Mouse (Mus musculus) brown adipose tissue, adult 24 weeks (tissue): ENCODE measurements around the gene Dntt. TPM values are rescaled to one million over a fixed set of nuclear protein-coding genes. Genes with fewer than 3 reads are reported as not detected.
A peak's percentile ranks its signal among the peaks of the same experiment; 100 is the strongest.

Experiments
- H3K27ac ChIP-seq: fragments of 200-500 bp; replicated peaks from 2 replicates; pipeline ENCODE4 v1.5.1; 2012; ENCODE audit warnings: low read depth, mild to moderate bottlenecking, low read length
- H3K4me1 ChIP-seq: fragments of 200-500 bp; 2 replicates; pipeline ENCODE4 v1.6.1; 2012; ENCODE audit warnings: low read length, mixed read lengths; ENCODE audit not compliant: control insufficient read depth, insufficient read depth, insufficient read length
- H3K4me3 ChIP-seq: fragments of 200-500 bp; 2 replicates; pipeline ENCODE4 v1.5.1; 2012; ENCODE audit warnings: low read depth, mild to moderate bottlenecking, low read length, moderate library complexity; ENCODE audit not compliant: insufficient read depth
- polyA plus RNA-seq: library from polyadenylated mRNA; stranded (reverse); fragments of >200 nt; gene quantifications from 2 replicates; pipeline ENCODE4 v1.2.4, GENCODE M21; 2012; ENCODE audit not compliant: missing spikeins, insufficient read depth, insufficient read length

The Dntt gene
- polyA plus RNA-seq, result not detected in 2 replicates

DNA sequence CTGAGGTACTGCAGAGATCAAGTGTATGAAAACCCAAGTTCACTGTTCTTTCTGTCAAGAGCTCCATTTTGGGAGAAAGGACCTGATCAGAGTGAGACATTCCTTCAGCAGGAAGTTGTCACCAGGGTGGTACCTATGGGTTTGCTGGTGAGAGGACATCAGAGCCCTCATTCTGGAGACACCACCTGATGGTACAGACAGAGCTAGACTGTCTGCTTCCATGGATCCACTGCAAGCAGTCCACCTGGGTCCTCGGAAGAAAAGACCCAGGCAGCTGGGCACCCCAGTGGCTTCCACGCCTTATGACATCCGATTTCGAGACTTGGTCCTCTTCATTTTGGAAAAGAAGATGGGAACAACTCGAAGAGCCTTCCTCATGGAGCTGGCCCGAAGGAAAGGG lies at the start of gene Dntt:
Gene Dntt (plus strand): TSS at position 57 of the 400 bp plus-strand sequence.
- Histone ChIP-seq H3K4me1 (no peaks in the 10 kb centered on the region), H3K4me3 (no peak within 1 kb of the TSS), H3K27ac (no peak within 1 kb of the TSS)

DNA sequence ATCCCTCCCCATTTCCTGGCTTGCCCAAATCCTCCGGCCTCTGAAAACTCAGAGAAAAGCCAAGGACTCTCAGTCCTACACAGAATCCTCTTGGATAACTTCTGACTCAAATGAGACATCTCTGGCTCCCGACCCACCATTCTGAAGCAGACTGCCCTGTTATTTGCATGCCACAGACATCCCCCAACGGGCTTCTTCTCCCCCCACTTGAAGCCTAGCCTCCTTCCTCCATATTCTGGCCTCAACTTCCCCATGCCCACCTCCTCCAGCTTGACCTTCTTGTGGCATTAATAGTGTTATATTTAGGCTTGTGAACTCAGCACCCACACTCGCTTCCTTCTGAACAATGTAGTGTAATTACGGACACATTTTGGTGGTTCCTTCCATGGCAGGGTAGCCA lies 48.4 kb upstream of the Dntt start:
- Histone ChIP-seq H3K27ac (no peak overlapping the region), H3K4me1 (no peaks in the 10 kb centered on the region), H3K4me3 (no peak overlapping the region)

DNA sequence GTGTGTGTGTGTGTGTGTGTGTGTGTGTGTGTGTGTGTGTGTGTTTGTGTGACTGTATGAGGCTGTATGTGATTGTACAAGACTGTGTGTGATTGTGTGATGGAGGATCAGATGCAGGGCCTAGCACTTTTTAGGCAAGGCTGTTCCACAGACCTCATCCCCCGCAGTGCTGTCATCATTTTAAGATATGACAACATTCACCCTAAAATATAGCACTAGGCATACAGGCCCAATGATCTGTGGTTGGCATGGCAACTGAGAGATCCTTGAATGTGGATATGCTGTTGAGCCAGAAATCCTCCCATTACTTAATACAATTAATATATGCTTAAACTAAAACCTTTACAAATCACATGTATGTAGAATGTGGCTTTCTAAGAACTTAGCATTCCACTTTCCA lies 44.5 kb upstream of the Dntt start:
- no peak overlapping the region for H3K4me3 ChIP-seq
- H3K27ac ChIP-seq, result no peak overlapping the region
- H3K4me1 ChIP-seq, result no peaks in the 10 kb centered on the region

DNA sequence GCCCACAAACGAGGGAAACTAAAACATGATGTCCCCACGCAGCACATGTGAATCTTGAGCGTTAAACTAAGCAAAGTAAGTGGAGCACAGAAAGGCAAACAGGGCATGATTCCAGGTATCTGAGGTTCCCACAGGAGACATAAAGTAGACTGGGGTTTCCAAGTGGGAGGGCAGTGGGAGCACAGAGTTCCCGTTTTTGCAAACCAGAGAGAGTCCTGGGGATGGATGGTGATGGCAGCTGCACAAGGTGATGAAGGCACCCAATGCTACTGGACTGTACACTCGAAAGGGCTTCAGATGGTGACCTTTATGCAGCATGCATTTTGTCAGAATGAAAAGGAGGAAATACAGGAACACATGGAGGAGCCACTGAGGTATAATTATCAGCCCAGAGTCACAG lies 40.2 kb upstream of the Dntt start:
- Histone ChIP-seq H3K4me1 (no peaks in the 10 kb centered on the region), H3K27ac (no peak overlapping the region), H3K4me3 (no peak overlapping the region)

DNA sequence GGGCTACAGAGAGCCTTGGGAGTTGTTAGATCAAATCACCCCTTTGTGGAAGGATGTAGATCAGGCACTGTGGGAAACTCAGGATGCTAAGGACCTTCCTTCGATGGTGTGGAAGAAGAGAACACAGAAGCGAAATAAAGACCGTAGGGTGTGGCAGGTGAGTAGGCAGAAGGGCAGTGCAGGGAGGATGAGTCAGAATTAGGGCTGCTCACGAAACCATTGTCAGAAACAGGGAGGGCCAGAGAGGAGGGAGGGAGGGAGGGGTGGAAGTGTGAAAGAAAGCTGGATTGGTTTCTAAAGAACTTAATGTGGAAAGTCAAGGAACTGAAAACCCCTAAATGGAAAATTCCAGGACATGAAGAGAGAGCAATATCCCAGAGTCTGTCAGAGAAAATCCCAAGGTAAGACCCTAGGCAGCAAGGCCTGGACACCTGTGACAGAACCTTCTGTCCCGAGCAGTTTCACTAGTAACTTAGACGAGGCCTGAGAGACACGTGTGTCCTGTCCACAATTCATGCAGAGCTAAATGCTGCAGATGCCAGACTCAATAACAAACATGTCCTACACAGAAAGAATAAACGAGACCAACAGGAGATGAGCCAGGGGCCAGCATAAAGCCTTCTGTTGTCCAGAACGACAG lies 39.0 kb upstream of the Dntt start:
- Histone ChIP-seq H3K4me1 (no peaks in the 10 kb centered on the region), H3K4me3 (no peak overlapping the region), H3K27ac (no peak overlapping the region)

DNA sequence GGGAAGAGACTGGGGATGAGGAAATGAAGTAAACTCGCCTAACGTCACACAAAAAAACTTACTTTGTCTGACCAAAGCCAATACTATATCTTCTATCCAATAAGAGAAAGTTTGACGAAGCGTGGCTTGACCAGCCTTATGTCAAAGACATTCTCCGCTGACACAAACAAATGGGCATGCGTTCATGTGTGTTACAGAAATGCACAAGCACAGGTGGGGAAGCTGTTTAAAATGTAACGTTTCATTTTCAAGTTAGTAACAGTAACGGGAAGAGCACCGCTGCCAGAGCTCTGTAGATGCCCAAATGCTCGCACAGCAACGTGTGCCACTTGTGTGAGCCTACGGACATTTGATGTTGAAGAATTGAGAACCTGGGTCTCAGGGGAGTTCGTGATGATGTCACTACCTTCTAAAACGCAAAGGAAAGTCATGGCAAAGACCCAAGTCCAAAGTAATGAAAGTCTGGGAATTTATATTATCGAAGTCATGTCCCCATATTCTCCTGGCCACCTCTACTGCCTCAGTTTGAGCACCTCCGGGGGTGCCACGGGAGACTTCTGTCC lies 38.2 kb upstream of the Dntt start:
- H3K4me3 ChIP-seq, result peak overlapping the region; percentile 9; the same call in 1 of the 2 replicates
- H3K4me1 ChIP-seq, result no peaks in the 10 kb centered on the region

DNA sequence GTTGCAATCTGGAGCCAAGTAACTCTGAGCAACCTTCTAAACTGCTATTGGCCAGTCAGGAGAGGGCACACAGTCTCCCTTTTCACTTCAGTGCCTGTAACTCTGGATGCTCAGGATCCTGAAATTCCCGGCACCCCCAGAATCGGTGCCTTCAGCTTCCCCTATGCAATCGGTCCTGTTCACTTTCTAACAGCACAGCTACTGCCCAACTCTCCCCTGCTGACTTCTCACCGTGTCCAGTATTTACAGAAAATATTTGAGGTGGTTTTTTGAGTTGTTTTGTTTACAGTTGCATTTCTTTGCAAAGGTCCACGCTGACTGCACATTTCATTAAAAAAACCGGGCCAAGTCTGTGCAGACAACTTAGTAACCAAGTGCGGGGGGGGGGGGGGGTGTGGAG lies 37.4 kb upstream of the Dntt start:
- Histone ChIP-seq H3K4me1 (no peaks in the 10 kb centered on the region), H3K27ac (no peak overlapping the region), H3K4me3 (no peak overlapping the region)

More for the DNA sequence above, 38.2 kb upstream of the Dntt start:
- H3K27ac ChIP-seq, result no peak overlapping the region

DNA sequence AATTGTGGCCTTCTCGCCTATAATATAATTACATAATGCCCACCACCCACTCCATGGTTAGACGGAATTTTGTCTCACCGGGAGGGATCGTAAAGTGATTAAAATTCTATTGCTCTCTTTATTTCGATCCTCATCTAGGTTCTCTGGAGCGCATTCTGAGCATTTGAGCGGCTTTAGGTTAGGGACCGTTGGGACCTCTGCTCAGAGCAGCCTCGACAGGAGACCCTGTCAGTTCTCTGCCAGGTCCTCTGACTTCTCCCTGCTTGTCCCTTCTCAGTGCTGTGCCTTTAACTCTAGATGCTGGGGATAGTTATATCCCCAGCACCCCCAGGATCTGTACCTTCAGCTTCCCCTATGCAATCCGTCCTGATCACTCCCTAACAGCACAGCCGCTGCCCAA lies 37.0 kb upstream of the Dntt start:
- H3K27ac ChIP-seq, result no peak overlapping the region
- no peaks in the 10 kb centered on the region for H3K4me1 ChIP-seq
- H3K4me3 ChIP-seq, result 0 out of 2 replicates have a peak overlapping the region, but pooled peaks have one; percentile 3

DNA sequence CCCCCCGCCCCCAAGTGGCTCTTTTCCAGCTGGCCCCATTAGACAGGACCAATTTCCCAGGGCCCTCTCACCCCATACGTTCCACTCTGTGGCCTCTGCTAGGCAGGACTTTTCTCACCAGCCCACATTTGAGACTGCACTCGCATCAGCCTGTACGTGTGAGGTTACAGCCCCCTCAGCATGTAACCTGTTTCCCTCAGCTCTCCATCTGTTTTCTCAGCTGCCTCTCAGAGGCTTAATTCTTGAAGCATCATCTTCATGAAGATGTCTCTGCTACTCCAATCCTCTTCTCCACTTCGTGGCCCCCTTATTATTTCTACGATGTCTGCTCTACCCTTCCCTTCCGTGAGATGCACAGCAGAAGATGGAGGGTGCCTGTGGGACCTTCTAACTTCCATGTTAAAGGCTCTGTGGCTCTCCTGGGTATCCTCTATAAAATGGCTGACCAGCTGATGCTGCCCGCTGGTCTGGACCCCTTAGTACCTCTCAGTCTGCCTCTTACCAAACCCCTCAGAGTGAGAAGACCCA lies 36.5 kb upstream of the Dntt start:
- Histone ChIP-seq H3K27ac (peak overlapping the region; percentile 67), H3K4me1 (no peaks in the 10 kb centered on the region), H3K4me3 (peak overlapping the region; percentile 4)

DNA sequence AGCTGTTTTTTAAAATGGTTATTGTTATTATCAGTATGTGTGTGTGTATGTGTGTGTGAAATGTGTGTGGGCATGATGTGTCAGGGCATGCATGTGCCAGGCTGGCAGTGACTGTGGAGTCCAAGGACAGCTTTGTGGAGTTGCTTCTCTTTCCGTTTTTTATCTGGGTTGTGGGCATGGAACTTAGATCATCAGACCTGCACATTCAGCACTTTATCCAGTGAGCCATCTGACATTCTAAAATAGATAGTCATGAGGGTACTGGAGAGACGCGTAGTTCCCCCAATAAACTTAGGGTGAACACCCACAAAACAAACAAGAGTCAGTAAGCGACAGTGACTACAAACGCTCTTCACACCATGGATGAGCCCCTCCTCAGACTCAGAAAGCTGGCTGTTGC lies 35.7 kb upstream of the Dntt start:
- Histone ChIP-seq H3K4me3 (peak overlapping the region; percentile 33), H3K27ac (peak overlapping the region; percentile 67; the same call in 1 of the 2 replicates), H3K4me1 (no peaks in the 10 kb centered on the region)

DNA sequence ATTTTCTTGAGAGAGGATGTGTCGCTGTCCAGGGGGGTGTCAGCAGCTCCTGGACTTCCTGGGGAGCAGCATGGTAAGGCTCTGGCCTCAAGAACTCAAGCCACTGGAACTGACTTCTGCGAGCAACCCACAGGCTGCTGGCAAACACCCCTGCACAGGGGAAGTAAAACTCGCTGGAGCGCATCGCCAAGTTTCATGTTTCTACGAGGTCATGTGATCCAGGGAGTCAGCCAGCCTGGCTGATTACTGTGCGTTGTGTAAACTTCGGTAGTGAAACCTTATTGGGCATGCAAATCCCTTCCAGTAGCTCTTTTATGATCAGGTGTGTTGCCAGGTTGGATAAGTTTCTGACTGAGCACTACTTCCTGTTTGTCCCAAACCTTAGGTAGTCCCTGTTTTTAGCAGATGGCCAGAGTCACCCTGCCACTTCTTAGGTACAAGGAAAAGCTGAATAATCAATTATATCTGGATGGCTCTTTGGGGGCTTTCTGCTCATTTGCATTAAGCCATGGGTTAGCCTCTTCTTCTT lies 35.0 kb upstream of the Dntt start, which contains the start of gene Blnk:
Gene Blnk (minus strand): TSS at position 479 of the 529 bp plus-strand sequence.
- Histone ChIP-seq H3K27ac (peak within 1 kb of the TSS; percentile 67; the same call in 1 of the 2 replicates), H3K4me3 (peak within 1 kb of the TSS; percentile 33), H3K4me1 (no peaks in the 10 kb centered on the region)

DNA sequence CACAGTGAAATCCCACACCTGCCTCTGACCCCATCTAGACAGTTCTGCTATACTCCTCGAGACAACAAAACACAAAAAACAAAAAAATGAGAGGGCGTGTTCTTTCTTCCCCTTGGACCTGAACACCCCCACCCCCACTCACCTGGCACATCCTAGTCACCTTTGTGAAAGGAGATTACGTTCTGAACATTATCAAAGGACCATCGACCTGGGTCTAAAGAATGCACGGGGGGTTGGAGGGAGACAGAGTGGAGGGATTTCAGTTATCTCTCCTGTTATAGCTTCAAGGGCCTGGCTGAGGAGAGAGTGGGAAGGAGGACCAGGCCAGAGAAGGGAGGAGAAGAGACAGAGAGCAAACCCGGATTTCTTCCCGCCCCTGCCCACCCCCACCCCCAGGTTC lies 34.2 kb upstream of the Dntt start:
- no peak overlapping the region for H3K27ac ChIP-seq
- no peak overlapping the region for H3K4me3 ChIP-seq
- no peaks in the 10 kb centered on the region for H3K4me1 ChIP-seq

DNA sequence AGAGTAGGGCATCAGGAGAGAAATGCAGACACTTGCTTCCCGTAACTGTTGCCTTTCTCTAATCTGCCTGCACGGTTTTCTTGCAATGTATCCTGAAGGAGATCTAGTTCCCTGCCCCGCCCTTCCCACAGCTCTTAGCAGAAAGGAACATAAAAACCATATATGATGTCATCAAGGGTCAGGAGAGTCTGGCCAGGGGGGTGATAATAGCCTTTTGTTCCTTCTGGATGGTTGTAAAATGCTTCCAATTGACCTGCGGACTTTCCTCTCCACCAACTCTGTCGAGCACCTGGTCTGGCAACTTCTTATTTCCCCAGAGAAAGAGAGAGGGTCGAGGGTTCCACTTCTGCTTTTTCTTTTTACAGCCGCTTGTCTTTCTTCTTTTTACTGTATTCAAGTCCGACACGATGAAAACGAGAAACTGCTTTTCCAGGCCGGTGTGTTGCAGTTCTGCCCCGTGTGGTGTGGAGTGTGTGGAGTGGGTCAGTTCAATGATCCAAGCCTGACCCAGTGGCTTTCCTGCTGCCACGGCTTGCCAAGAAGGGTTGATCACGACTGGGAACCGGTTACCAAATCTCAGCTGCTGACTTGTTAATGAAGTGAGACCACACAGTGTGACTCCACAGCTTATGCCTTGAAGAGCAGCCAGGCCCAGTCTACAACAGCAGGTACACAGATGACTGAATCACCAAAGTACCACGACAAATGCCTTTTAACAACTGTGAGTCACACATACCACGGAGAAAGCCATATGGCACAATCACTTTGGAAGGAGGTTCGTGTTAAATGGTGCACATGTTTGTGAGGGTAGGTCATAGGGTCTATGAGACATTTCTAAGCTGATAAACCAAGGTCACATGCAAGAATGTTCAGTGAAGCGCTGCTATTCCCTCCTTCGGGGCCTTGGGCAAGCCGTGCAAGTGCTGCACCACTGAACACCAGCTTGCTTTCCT lies 33.4 kb upstream of the Dntt start:
- Histone ChIP-seq H3K4me1 (no peaks in the 10 kb centered on the region), H3K27ac (peak overlapping the region; percentile 52; the same call in 1 of the 2 replicates), H3K4me3 (no peak overlapping the region)

DNA sequence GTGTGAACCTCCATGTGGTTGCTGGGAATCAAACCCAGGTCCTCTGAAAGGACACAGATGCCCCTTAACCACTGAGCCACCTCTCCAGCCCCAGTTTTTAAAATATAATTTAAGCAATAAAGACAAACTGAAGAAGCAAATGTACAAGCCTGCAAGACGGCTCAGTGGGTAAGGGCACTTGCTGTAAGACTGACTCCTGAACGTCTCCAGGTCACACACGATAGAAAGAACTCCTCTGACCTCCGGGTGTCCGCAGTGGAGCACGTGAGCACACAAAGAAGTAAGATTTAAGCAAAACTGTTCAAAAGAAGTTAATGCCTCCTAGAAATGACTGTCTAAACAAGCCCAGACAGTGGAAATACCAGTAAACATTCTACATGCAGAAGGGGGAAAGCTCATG lies 32.4 kb upstream of the Dntt start:
- Histone ChIP-seq H3K27ac (no peak overlapping the region), H3K4me1 (no peaks in the 10 kb centered on the region), H3K4me3 (no peak overlapping the region)
